Mouse (Mus musculus) stomach, embryonic 16.5 days (tissue): ENCODE measurements at regions not wholly inside any gene's neighbourhood (a gene's known extent, or its start where the extent isn't known, plus 50 kb on each side); places are given as distances from the start of the nearest gene placed in this dataset.

Source experiments
- ATAC-seq: fragments of 200-750 bp; cut with Nextera tagmentation; 2 replicates; pipeline ENCODE4 v1.8.0; 2017; ENCODE audit warnings: moderate number of reproducible peaks, moderate TSS enrichment; ENCODE audit not compliant: insufficient read depth, low FRiP score
- H3K27ac ChIP-seq: fragments of 300-500 bp; sonication (generic); 2 replicates; pipeline ENCODE4 v1.5.1; 2014; ENCODE audit warnings: low read length
- H3K27me3 ChIP-seq: fragments of 300-500 bp; sonication (generic); 2 replicates; pipeline ENCODE4 v1.6.1; 2014; ENCODE audit warnings: low read length, control low read depth, mixed read lengths; ENCODE audit not compliant: control insufficient read depth, insufficient read depth
- H3K36me3 ChIP-seq: fragments of 300-500 bp; sonication (generic); 2 replicates; pipeline ENCODE4 v1.6.1; 2014; ENCODE audit warnings: low read length; ENCODE audit not compliant: control insufficient read depth, insufficient read depth
- H3K4me1 ChIP-seq: fragments of 300-500 bp; sonication (generic); 2 replicates; pipeline ENCODE4 v1.6.1; 2014; ENCODE audit warnings: low read length, control low read depth, mixed read lengths; ENCODE audit not compliant: control insufficient read depth, insufficient read depth
- H3K4me2 ChIP-seq: fragments of 300-500 bp; sonication (generic); 2 replicates; pipeline ENCODE4 v1.6.1; 2014; ENCODE audit warnings: low read depth, low read length, mixed read lengths
- H3K4me3 ChIP-seq: fragments of 300-500 bp; sonication (generic); replicated peaks from 2 replicates; pipeline ENCODE4 v1.5.1; 2014; ENCODE audit warnings: mild to moderate bottlenecking, low read length
- H3K9ac ChIP-seq: fragments of 300-500 bp; sonication (generic); 2 replicates; pipeline ENCODE4 v1.6.1; 2014; ENCODE audit warnings: low read length
- H3K9me3 ChIP-seq: fragments of 300-500 bp; sonication (generic); replicated peaks from 2 replicates; pipeline ENCODE4 v1.6.1; 2016; ENCODE audit warnings: low read length, control low read depth; ENCODE audit not compliant: control insufficient read depth
- whole genome bisulfite sequencing: fragments of 180-500 bp; shearing (Covaris S2); extraction: QIAGEN DNeasy Blood & Tissue Kit; methylation state at CpG from one replicate; pipeline ENCODE4 v1.1.7; 2014; 5-methylcytosine and 5-hydroxymethylcytosine counted together

- H3K9me3 ChIP-seq, result no peaks in the 10 kb centered on the region
- H3K4me1 ChIP-seq, result no peaks in the 10 kb centered on the region
- ATAC-seq, result no peak
- no peak overlapping the region for H3K4me2 ChIP-seq
- H3K27me3 ChIP-seq, result no peaks in the 10 kb centered on the region
- H3K36me3 ChIP-seq, result no peaks in the 10 kb centered on the region
- H3K9ac ChIP-seq, result no peak overlapping the region
- 77% methylated on average over 9 of the region's 9 CpGs for WGBS
- H3K27ac ChIP-seq, result no peak overlapping the region
- H3K4me3 ChIP-seq, result no peak overlapping the region
Measured at GRCm38 (mm10) chr17:16311196-16311873, 480.5 kb upstream of the Rgmb start.

- ATAC-seq, result no peak
- WGBS, result 37% methylated on average over 2 of the region's 2 CpGs
- Histone ChIP-seq H3K9me3 (no peaks in the 10 kb centered on the region), H3K9ac (no peak overlapping the region), H3K27me3 (no peaks in the 10 kb centered on the region), H3K4me2 (no peak overlapping the region), H3K36me3 (no peaks in the 10 kb centered on the region), H3K27ac (no peak overlapping the region), H3K4me3 (no peak overlapping the region), H3K4me1 (no peaks in the 10 kb centered on the region)
Measured at GRCm38 (mm10) chr17:16301776-16302175, 470.9 kb upstream of the Rgmb start.

- no peaks in the 10 kb centered on the region for H3K4me1 ChIP-seq
- H3K9ac ChIP-seq, result no peak overlapping the region
- no peak overlapping the region for H3K4me3 ChIP-seq
- H3K27ac ChIP-seq, result no peak overlapping the region
- H3K36me3 ChIP-seq, result no peaks in the 10 kb centered on the region
- H3K9me3 ChIP-seq, result no peaks in the 10 kb centered on the region
- no peak for ATAC-seq
- H3K27me3 ChIP-seq, result no peaks in the 10 kb centered on the region
- no peak overlapping the region for H3K4me2 ChIP-seq
Measured at GRCm38 (mm10) chr17:16298553-16298952, 467.7 kb upstream of the Rgmb start.
